ENCODE assay signal across 8 mouse cellular contexts in the genomic region with DNA sequence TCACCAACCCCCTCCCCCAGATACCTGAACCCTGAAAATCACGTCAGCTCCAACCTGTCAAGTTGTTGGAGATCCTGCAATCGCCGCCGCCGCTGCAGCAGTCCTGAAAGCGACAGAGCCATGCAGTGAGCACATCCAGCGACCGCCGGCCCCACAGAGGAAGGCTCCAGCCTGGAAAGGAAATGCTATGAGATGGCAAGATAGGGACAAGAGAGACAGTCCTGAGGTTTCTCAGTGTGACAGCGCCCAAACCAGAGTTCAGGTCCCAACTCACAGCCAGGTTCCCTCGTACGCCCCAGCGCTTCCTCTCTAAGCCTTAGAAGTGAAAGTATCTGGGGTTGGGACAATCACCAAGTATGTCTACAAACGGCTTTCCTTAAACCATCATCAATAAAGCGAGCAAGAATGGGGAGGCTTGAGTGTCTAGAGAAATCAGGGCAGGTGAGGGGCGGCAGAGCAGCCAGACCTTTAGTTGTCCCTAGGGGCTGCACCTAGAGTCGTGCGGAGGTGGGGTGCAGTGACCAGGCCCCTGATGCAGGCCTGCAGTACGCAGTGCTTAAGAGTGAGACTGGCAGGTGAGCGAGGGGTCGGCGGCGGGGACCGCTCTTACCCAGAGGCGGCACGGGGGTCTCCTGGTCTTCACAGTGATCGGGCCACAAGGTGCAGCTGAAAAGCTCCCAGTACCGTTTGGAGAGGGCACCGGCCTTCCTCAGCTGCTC. TPM values are rescaled to one million over a fixed set of nuclear protein-coding genes. Genes with fewer than 3 reads are reported as not detected.
DNase-seq lines count a peak whose midpoint lies in the region; ATAC-seq and TF ChIP-seq lines count a peak whose summit lies in the region.

No protein-coding gene starts in this region.

- peaks cover 5% of the 10 kb centered on the region; the same call in 1 of the 2 replicates for H3K4me1 ChIP-seq in forebrain, embryonic 14.5 days (ENCODE audit: control insufficient read depth, insufficient read depth, low read length)
- peaks cover 7% of the 10 kb centered on the region; the same call in 1 of the 2 replicates for H3K4me1 ChIP-seq in intestine, embryonic 14.5 days (replicated peaks; ENCODE audit: control insufficient read depth, insufficient read depth, low read length)
- peaks cover 5% of the 10 kb centered on the region; the same call in 1 of the 2 replicates for H3K4me1 ChIP-seq in lung, embryonic 14.5 days (ENCODE audit: insufficient read depth)
- peaks cover 22% of the 10 kb centered on the region for H3K4me1 ChIP-seq in neural tube, embryonic 15.5 days

- no peak overlapping the region for H3K27ac ChIP-seq in forebrain, embryonic 14.5 days (ENCODE audit: low read depth, low read length)
- H3K27ac ChIP-seq in intestine, embryonic 14.5 days (ENCODE audit: low read depth), result no peak overlapping the region
- no peak overlapping the region for H3K27ac ChIP-seq in lung, embryonic 14.5 days (ENCODE audit: low read depth)
- H3K27ac ChIP-seq in neural tube, embryonic 15.5 days (replicated peaks), result no peak overlapping the region

- 2% methylated on average over 29 of the region's 29 CpGs for WGBS in forebrain, embryonic 14.5 days
- WGBS in intestine, embryonic 14.5 days, result 3% methylated on average over 29 of the region's 29 CpGs
- WGBS in lung, embryonic 14.5 days, result under 1% methylated on average over 29 of the region's 29 CpGs
- 2% methylated on average over 29 of the region's 29 CpGs for WGBS in neural tube, embryonic 15.5 days

- H3K9ac ChIP-seq in forebrain, embryonic 14.5 days (ENCODE audit: low read length), result peak overlapping the region; percentile 64
- H3K9ac ChIP-seq in intestine, embryonic 14.5 days (ENCODE audit: low read length), result peak overlapping the region; percentile 48
- peak overlapping the region; percentile 60 for H3K9ac ChIP-seq in lung, embryonic 14.5 days
- H3K9ac ChIP-seq in neural tube, embryonic 15.5 days (replicated peaks), result peak overlapping the region; percentile 43

- H3K27me3 ChIP-seq in forebrain, embryonic 14.5 days (replicated peaks; ENCODE audit: control insufficient read depth, insufficient read depth, low read length), result no peaks in the 10 kb centered on the region
- H3K27me3 ChIP-seq in intestine, embryonic 14.5 days (replicated peaks; ENCODE audit: control insufficient read depth, insufficient read depth, low read length), result no peaks in the 10 kb centered on the region
- no peaks in the 10 kb centered on the region for H3K27me3 ChIP-seq in lung, embryonic 14.5 days (ENCODE audit: insufficient read depth, low read length)
- 0 out of 2 replicates have a peak, but pooled peaks cover 7% of the 10 kb centered on the region for H3K27me3 ChIP-seq in neural tube, embryonic 15.5 days (replicated peaks)

- H3K9me3 ChIP-seq in forebrain, embryonic 14.5 days (replicated peaks; ENCODE audit: control insufficient read depth, low read length), result no peaks in the 10 kb centered on the region
- no peaks in the 10 kb centered on the region for H3K9me3 ChIP-seq in intestine, embryonic 14.5 days (ENCODE audit: control insufficient read depth, low read length)
- H3K9me3 ChIP-seq in lung, embryonic 14.5 days (ENCODE audit: low read depth, low read length), result no peaks in the 10 kb centered on the region
- no peaks in the 10 kb centered on the region for H3K9me3 ChIP-seq in neural tube, embryonic 15.5 days (replicated peaks)

- peak overlapping the region; percentile 98 for H3K4me2 ChIP-seq in forebrain, embryonic 14.5 days (ENCODE audit: low read length)
- peak overlapping the region; percentile 100 for H3K4me2 ChIP-seq in intestine, embryonic 14.5 days (ENCODE audit: low read length)
- H3K4me2 ChIP-seq in lung, embryonic 14.5 days, result peak overlapping the region; percentile 100
- H3K4me2 ChIP-seq in neural tube, embryonic 15.5 days, result peak overlapping the region; percentile 92

- ATAC-seq in CD4-positive, CD25-positive, alpha-beta regulatory T cell, adult 4 months, result peak; percentile 44
- ATAC-seq in activated CD4-positive, CD25-positive, alpha-beta regulatory T cell, adult 4 months, result peak; percentile 37
- peak; percentile 52 for ATAC-seq in forebrain, embryonic 14.5 days
- 0 out of 2 replicates have a peak, but pooled peaks have one; percentile 21 for ATAC-seq in intestine, embryonic 14.5 days (replicated peaks; ENCODE audit: low FRiP score, low TSS enrichment, low read depth)
- peak; percentile 48 for ATAC-seq in lung, embryonic 14.5 days (ENCODE audit: insufficient read depth)
- ATAC-seq in neural tube, embryonic 15.5 days (ENCODE audit: low FRiP score), result peak; percentile 33; the same call in 1 of the 2 replicates

- peak overlapping the region; percentile 49 for H3K4me3 ChIP-seq in forebrain, embryonic 14.5 days (ENCODE audit: low read depth, low read length)
- H3K4me3 ChIP-seq in intestine, embryonic 14.5 days (ENCODE audit: low read depth, low read length), result peak overlapping the region; percentile 62
- peak overlapping the region; percentile 66 for H3K4me3 ChIP-seq in lung, embryonic 14.5 days (ENCODE audit: low read depth, low read length)
- peak overlapping the region; percentile 46 for H3K4me3 ChIP-seq in neural tube, embryonic 15.5 days (replicated peaks)

- peak; percentile 10 for DNase-seq in forebrain, embryonic 14.5 days (ENCODE audit: low spot score)
- DNase-seq in intestine, embryonic 14.5 days (ENCODE audit: low spot score), result peak; percentile 75
- DNase-seq in lung, embryonic 14.5 days, result peak; percentile 57
- DNase-seq in frontal cortex, postnatal 36 days (ENCODE audit: low spot score in 2 of 2), result no peak
- DNase-seq in right cerebral cortex, postnatal 25 days, result no peak

- H3K36me3 ChIP-seq in forebrain, embryonic 14.5 days (ENCODE audit: control insufficient read depth, insufficient read depth, low read length), result no peaks in the 10 kb centered on the region
- peaks cover under 1% of the 10 kb centered on the region; the same call in 1 of the 2 replicates for H3K36me3 ChIP-seq in intestine, embryonic 14.5 days (ENCODE audit: control insufficient read depth, insufficient read depth, low read length)
- H3K36me3 ChIP-seq in lung, embryonic 14.5 days (ENCODE audit: insufficient read depth), result no peaks in the 10 kb centered on the region
- H3K36me3 ChIP-seq in neural tube, embryonic 15.5 days, result no peaks in the 10 kb centered on the region

- TF ChIP-seq CTCF in lung, embryonic 14.5 days (IDR thresholded peaks at IDR 0.05; ENCODE audit: low read depth), result no peak

RNA-seq across cellular contexts. Expression of a gene that starts 0.5 kb away (rescaled TPM):
- 10 to 100 TPM; 28.4 to 29.6 TPM for polyA plus RNA-seq in CD4-positive, CD25-positive, alpha-beta regulatory T cell, adult 4 months (2017; shearing (Covaris generic))
- polyA plus RNA-seq in activated CD4-positive, CD25-positive, alpha-beta regulatory T cell, adult 4 months (2017; shearing (Covaris generic)), result 10 to 100 TPM; 21.6 to 22.8 TPM
- 4.5 and 6.5 TPM in 2 replicates for polyA plus RNA-seq in forebrain, embryonic 14.5 days (2014; fragmentation: Nextera tagmentation; extraction: Ambion mirVana)
- 6.3 and 6.4 TPM in 2 replicates for polyA plus RNA-seq in intestine, embryonic 14.5 days (2014; fragmentation: Nextera tagmentation; extraction: Ambion mirVana)
- polyA plus RNA-seq in lung, embryonic 14.5 days (2014; fragmentation: Nextera tagmentation; extraction: Ambion mirVana), result 8.3 and 8.7 TPM in 2 replicates
- polyA plus RNA-seq in neural tube, embryonic 15.5 days (2015; fragmentation: Nextera tagmentation; extraction: Ambion mirVana), result 3.2 and 5.6 TPM in 2 replicates

RNA-seq across cellular contexts. Expression of a gene that starts 45.3 kb away (rescaled TPM):
- polyA plus RNA-seq in CD4-positive, CD25-positive, alpha-beta regulatory T cell, adult 4 months (2017; shearing (Covaris generic)), result 10 to 100 TPM; 11.5 to 18.8 TPM
- polyA plus RNA-seq in activated CD4-positive, CD25-positive, alpha-beta regulatory T cell, adult 4 months (2017; shearing (Covaris generic)), result 10 to 100 TPM; 11.2 to 12.4 TPM
- polyA plus RNA-seq in forebrain, embryonic 14.5 days (2014; fragmentation: Nextera tagmentation; extraction: Ambion mirVana), result 19.9 and 23.8 TPM in 2 replicates
- 42.4 and 44.3 TPM in 2 replicates for polyA plus RNA-seq in intestine, embryonic 14.5 days (2014; fragmentation: Nextera tagmentation; extraction: Ambion mirVana)
- 29.5 and 31.1 TPM in 2 replicates for polyA plus RNA-seq in lung, embryonic 14.5 days (2014; fragmentation: Nextera tagmentation; extraction: Ambion mirVana)
- 26.8 and 27.4 TPM in 2 replicates for polyA plus RNA-seq in neural tube, embryonic 15.5 days (2015; fragmentation: Nextera tagmentation; extraction: Ambion mirVana)

Comparison
In these comparisons a context has a peak if more than half of its experiments do, and no peak if none do; other contexts are left out.
1. DNase-seq: peak in forebrain, embryonic 14.5 days (single experiment), intestine, embryonic 14.5 days (single experiment) and lung, embryonic 14.5 days (single experiment); none in frontal cortex, postnatal 36 days (0 of 2) and right cerebral cortex, postnatal 25 days (single experiment).
2. Peak in every context shown above with its lines, with median percentiles within 50 percentile points of each other: ATAC-seq, H3K4me2 ChIP-seq, H3K4me3 ChIP-seq and H3K9ac ChIP-seq.